Mouse (Mus musculus): ENCODE results near the gene Il4i1. TPM values are rescaled to one million over a fixed set of nuclear protein-coding genes. Genes with fewer than 3 reads are reported as not detected.

Gene Il4i1
- polyA plus RNA-seq, 1 experiment: 9.7 TPM

- no peak for DNase-seq
- Histone ChIP-seq H3K4me1 (ENCODE audit: control insufficient read depth, insufficient read depth, low read length) (peaks cover 10% of the 10 kb centered on the region; the same call in 1 of the 2 replicates), H3K27me3 (replicated peaks; ENCODE audit: control insufficient read depth, insufficient read depth, low read length) (no peaks in the 10 kb centered on the region), H3K4me3 (ENCODE audit: insufficient read depth, low read depth, low read length) (no peak overlapping the region), H3K36me3 (ENCODE audit: control insufficient read depth, insufficient read depth, low read length) (no peaks in the 10 kb centered on the region), H3K27ac (ENCODE audit: insufficient read depth, low read depth, low read length) (no peak overlapping the region)
- TF ChIP-seq POLR2A (IDR thresholded peaks at IDR 0.05; ENCODE audit: low read depth, low read length) (no peak), CTCF (conservative IDR thresholded peaks at IDR 0.05; ENCODE audit: insufficient read depth, insufficient read length, low read depth, low read length) (no peak)
- WGBS: 88% methylated on average over 20 of the region's 20 CpGs
These were observed 3.4 kb upstream of the Il4i1 start for GRCm38 (mm10) chr7:44812651-44813325.

GRCm38 (mm10) chr7:44813985-44814384 is 2.2 kb upstream of the Il4i1 start:
- Histone ChIP-seq H3K27ac (ENCODE audit: insufficient read depth, low read depth, low read length) (no peak overlapping the region), H3K4me1 (ENCODE audit: control insufficient read depth, insufficient read depth, low read length) (peaks cover 11% of the 10 kb centered on the region; the same call in 1 of the 2 replicates), H3K36me3 (ENCODE audit: control insufficient read depth, insufficient read depth, low read length) (no peaks in the 10 kb centered on the region), H3K27me3 (replicated peaks; ENCODE audit: control insufficient read depth, insufficient read depth, low read length) (no peaks in the 10 kb centered on the region), H3K4me3 (ENCODE audit: insufficient read depth, low read depth, low read length) (no peak overlapping the region)
- 90% methylated on average over 3 of the region's 3 CpGs for WGBS
- DNase-seq: no peak
- TF ChIP-seq POLR2A (IDR thresholded peaks at IDR 0.05; ENCODE audit: low read depth, low read length) (no peak), CTCF (conservative IDR thresholded peaks at IDR 0.05; ENCODE audit: insufficient read depth, insufficient read length, low read depth, low read length) (no peak)

GRCm38 (mm10) chr7:44814423-44814822 is 1.8 kb upstream of the Il4i1 start:
- Histone ChIP-seq H3K4me1 (ENCODE audit: control insufficient read depth, insufficient read depth, low read length) (peaks cover 13% of the 10 kb centered on the region; the same call in 1 of the 2 replicates), H3K27me3 (replicated peaks; ENCODE audit: control insufficient read depth, insufficient read depth, low read length) (no peaks in the 10 kb centered on the region), H3K27ac (ENCODE audit: insufficient read depth, low read depth, low read length) (no peak overlapping the region), H3K4me3 (ENCODE audit: insufficient read depth, low read depth, low read length) (no peak overlapping the region), H3K36me3 (ENCODE audit: control insufficient read depth, insufficient read depth, low read length) (no peaks in the 10 kb centered on the region)
- 88% methylated on average over 4 of the region's 4 CpGs for WGBS
- no peak for TF ChIP-seq POLR2A (IDR thresholded peaks at IDR 0.05; ENCODE audit: low read depth, low read length)
- TF ChIP-seq CTCF (conservative IDR thresholded peaks at IDR 0.05; ENCODE audit: insufficient read depth, insufficient read length, low read depth, low read length): no peak
- DNase-seq: no peak

GRCm38 (mm10) chr7:44814952-44815553 is 1.1 kb upstream of the Il4i1 start:
- Histone ChIP-seq H3K27ac (ENCODE audit: insufficient read depth, low read depth, low read length) (peak overlapping the region; percentile 24; the same call in 1 of the 2 replicates), H3K4me1 (ENCODE audit: control insufficient read depth, insufficient read depth, low read length) (peaks cover 18% of the 10 kb centered on the region), H3K27me3 (replicated peaks; ENCODE audit: control insufficient read depth, insufficient read depth, low read length) (no peaks in the 10 kb centered on the region), H3K4me3 (ENCODE audit: insufficient read depth, low read depth, low read length) (peak overlapping the region; percentile 82), H3K36me3 (ENCODE audit: control insufficient read depth, insufficient read depth, low read length) (no peaks in the 10 kb centered on the region)
- TF ChIP-seq POLR2A (IDR thresholded peaks at IDR 0.05; ENCODE audit: low read depth, low read length) (no peak), CTCF (conservative IDR thresholded peaks at IDR 0.05; ENCODE audit: insufficient read depth, insufficient read length, low read depth, low read length) (no peak)
- DNase-seq: no peak
- WGBS: 36% methylated on average over 14 of the region's 14 CpGs

- Histone ChIP-seq H3K4me1 (ENCODE audit: control insufficient read depth, insufficient read depth, low read length) (peaks cover 20% of the 10 kb centered on the region), H3K36me3 (ENCODE audit: control insufficient read depth, insufficient read depth, low read length) (no peaks in the 10 kb centered on the region), H3K27ac (ENCODE audit: insufficient read depth, low read depth, low read length) (peak within 1 kb of the TSS; percentile 76), H3K27me3 (replicated peaks; ENCODE audit: control insufficient read depth, insufficient read depth, low read length) (no peaks in the 10 kb centered on the region), H3K4me3 (ENCODE audit: insufficient read depth, low read depth, low read length) (peak within 1 kb of the TSS; percentile 82)
- DNase-seq: peak; percentile 51
- under 1% methylated on average over 52 of the region's 57 CpGs for WGBS
- TF ChIP-seq CTCF (conservative IDR thresholded peaks at IDR 0.05; ENCODE audit: insufficient read depth, insufficient read length, low read depth, low read length) (no peak), POLR2A (IDR thresholded peaks at IDR 0.05; ENCODE audit: low read depth, low read length) (no peak)
These were observed 359 bp downstream of the Il4i1 start, which contains the start of gene Atf5 for GRCm38 (mm10) chr7:44816470-44817021. TSS of gene Atf5 (minus strand) at chr7:44816658.

GRCm38 (mm10) chr7:44817441-44817840 is 1.3 kb downstream of the Il4i1 start:
- Histone ChIP-seq H3K4me1 (ENCODE audit: control insufficient read depth, insufficient read depth, low read length) (peaks cover 20% of the 10 kb centered on the region), H3K36me3 (ENCODE audit: control insufficient read depth, insufficient read depth, low read length) (no peaks in the 10 kb centered on the region), H3K4me3 (ENCODE audit: insufficient read depth, low read depth, low read length) (peak overlapping the region; percentile 82), H3K27ac (ENCODE audit: insufficient read depth, low read depth, low read length) (peak overlapping the region; percentile 76), H3K27me3 (replicated peaks; ENCODE audit: control insufficient read depth, insufficient read depth, low read length) (no peaks in the 10 kb centered on the region)
- 8% methylated on average over 3 of the region's 3 CpGs for WGBS
- DNase-seq: no peak
- no peak for TF ChIP-seq POLR2A (IDR thresholded peaks at IDR 0.05; ENCODE audit: low read depth, low read length)
- TF ChIP-seq CTCF (conservative IDR thresholded peaks at IDR 0.05; ENCODE audit: insufficient read depth, insufficient read length, low read depth, low read length): no peak

GRCm38 (mm10) chr7:44818164-44818563 is 2.0 kb downstream of the Il4i1 start:
- H3K4me1 ChIP-seq (ENCODE audit: control insufficient read depth, insufficient read depth, low read length): peaks cover 20% of the 10 kb centered on the region
- TF ChIP-seq CTCF (conservative IDR thresholded peaks at IDR 0.05; ENCODE audit: insufficient read depth, insufficient read length, low read depth, low read length) (peak; percentile 28; the same call in 1 of the 2 replicates), POLR2A (IDR thresholded peaks at IDR 0.05; ENCODE audit: low read depth, low read length) (no peak)
- H3K27me3 ChIP-seq (replicated peaks; ENCODE audit: control insufficient read depth, insufficient read depth, low read length): no peaks in the 10 kb centered on the region
- H3K36me3 ChIP-seq (ENCODE audit: control insufficient read depth, insufficient read depth, low read length): no peaks in the 10 kb centered on the region
- WGBS: 35% methylated on average over 2 of the region's 2 CpGs
- H3K27ac ChIP-seq (ENCODE audit: insufficient read depth, low read depth, low read length): no peak overlapping the region
- no peak for DNase-seq
- H3K4me3 ChIP-seq (ENCODE audit: insufficient read depth, low read depth, low read length): no peak overlapping the region
